In genomic region chr12:100726651-100727050, GRCm38 (mm10) we compare ENCODE assay signal across 8 mouse cellular contexts. TPM values are rescaled to one million over a fixed set of nuclear protein-coding genes. Genes with fewer than 3 reads are reported as not detected.
DNase-seq lines count a peak whose midpoint lies in the region; ATAC-seq and TF ChIP-seq lines count a peak whose summit lies in the region.

Rps6ka5 (minus strand) TSS chr12:100726983.

- H3K27me3 ChIP-seq in E14TG2a.4 (ENCODE audit: insufficient read depth, low read length): peaks cover 20% of the 10 kb centered on the region
- no peaks in the 10 kb centered on the region for H3K27me3 ChIP-seq in heart, embryonic 11.5 days (ENCODE audit: control insufficient read depth, insufficient read depth, low read length)

- H3K4me3 ChIP-seq in E14TG2a.4 (replicated peaks; ENCODE audit: low read length): peak within 1 kb of the TSS; percentile 45
- H3K4me3 ChIP-seq in heart, embryonic 11.5 days (ENCODE audit: low read depth, low read length): no peak within 1 kb of the TSS

- no peaks in the 10 kb centered on the region for H3K9me3 ChIP-seq in E14TG2a.4 (ENCODE audit: low read length)
- no peaks in the 10 kb centered on the region for H3K9me3 ChIP-seq in heart, embryonic 11.5 days (replicated peaks; ENCODE audit: control insufficient read depth, low read length)

- H3K4me2 ChIP-seq in heart, embryonic 11.5 days: peak within 1 kb of the TSS; percentile 81

- 0 out of 2 replicates have a peak, but pooled peaks cover 5% of the 10 kb centered on the region for H3K36me3 ChIP-seq in E14TG2a.4 (ENCODE audit: insufficient read depth, low read length)
- no peaks in the 10 kb centered on the region for H3K36me3 ChIP-seq in heart, embryonic 11.5 days (ENCODE audit: control insufficient read depth, insufficient read depth, low read length)

- intact Hi-C loops in left cerebral cortex, postnatal 36 days (cut with DNase I): loop anchor here (5.0 to 10.0 kb wide), 2 partner anchors 51 to 92 kb away; partner anchors contain the start of gene Dglucy

- peaks cover 31% of the 10 kb centered on the region for H3K4me1 ChIP-seq in E14TG2a.4 (replicated peaks; ENCODE audit: low read depth, low read length)
- peaks cover 5% of the 10 kb centered on the region; the same call in 1 of the 2 replicates for H3K4me1 ChIP-seq in heart, embryonic 11.5 days (ENCODE audit: control insufficient read depth, insufficient read depth, low read length)

- no peak for TF ChIP-seq CTCF in E14TG2a.4 (conservative IDR thresholded peaks at IDR 0.05; ENCODE audit: low read length)

- no peak within 1 kb of the TSS for H3K27ac ChIP-seq in heart, embryonic 11.5 days (ENCODE audit: low read depth, low read length)

- DNase-seq in adrenal gland, postnatal 4 days (ENCODE audit: low spot score in 2 of 2): no peak
- no peak for DNase-seq in adrenal gland, adult 18-20 months (ENCODE audit: low spot score in 2 of 2)
- no peak for DNase-seq in left cerebral cortex, postnatal 36 days (ENCODE audit: low spot score in 2 of 2)
- DNase-seq in urinary bladder, postnatal 36 days (ENCODE audit: low spot score in 2 of 2): no peak
- no peak for DNase-seq in kidney, adult 18-20 months

- 83% methylated on average over 4 of the region's 4 CpGs for WGBS in heart, embryonic 11.5 days (ENCODE audit: insufficient replicate concordance)

- no peak within 1 kb of the TSS for H3K9ac ChIP-seq in heart, embryonic 11.5 days (ENCODE audit: low read depth, low read length)

- ATAC-seq in heart, embryonic 11.5 days (replicated peaks; ENCODE audit: insufficient number of reproducible peaks, low FRiP score, low TSS enrichment): no peak
- no peak for ATAC-seq in neutrophil, adult 5-6 weeks (ENCODE audit: extremely low read depth, insufficient number of reproducible peaks, low FRiP score, poor library complexity, severe bottlenecking)

RNA-seq across cellular contexts. Expression of gene Rps6ka5, which starts in this region (rescaled TPM):
- total RNA-seq in adrenal gland, postnatal 4 days (2021): 10 to 100 TPM; 10.7 to 12.0 TPM
- total RNA-seq in adrenal gland, adult 18-20 months (2021): 1 to 10 TPM; 2.9 to 6.5 TPM
- 4.7 and 6.1 TPM in 2 replicates for polyA plus RNA-seq in heart, embryonic 11.5 days (2014; fragmentation: Nextera tagmentation; extraction: Ambion mirVana)
- 10 to 100 TPM; 20.2 to 24.6 TPM for total RNA-seq in left cerebral cortex, postnatal 36 days (2021)
- total RNA-seq in neutrophil, adult 5-6 weeks (2017): 51.6 and 55.7 TPM in 2 replicates
